Mouse (Mus musculus): Measurements from ENCODE around the gene Rps18.

The Rps18 gene

GRCm38 (mm10) chr17:33910346-33911051 lies 45.3 kb downstream of the Rps18 start:
- in situ Hi-C loops (cut with MboI, MseI): loop anchor here in 1 of 2 experiments (10.0 to 25.0 kb wide), 2 partner anchors 284 to 927 kb away; partner anchors contain the start of genes Dxo, Psmb8 and Stk19

- in situ Hi-C loops (cut with MboI, MseI): loop anchor here in 1 of 2 experiments (10.0 to 25.0 kb wide), 2 partner anchors 285 to 927 kb away; partner anchors contain the start of genes Dxo, Psmb8 and Stk19
These were observed 45.9 kb downstream of the Rps18 start for GRCm38 (mm10) chr17:33909869-33910250.

GRCm38 (mm10) chr17:33909077-33909868 lies 46.5 kb downstream of the Rps18 start, which contains the start of gene Daxx:
TSS of gene Daxx (plus strand) at chr17:33909414.
- in situ Hi-C loops (cut with MboI, MseI): loop anchor here in 1 of 2 experiments (25.0 kb wide), 1 partner anchor 928 kb away; the partner anchor contains the start of genes Dxo and Stk19

- in situ Hi-C loops (cut with MboI, MseI): loop anchor here in 1 of 2 experiments (25.0 kb wide), 1 partner anchor 929 kb away; the partner anchor contains the start of genes Dxo and Stk19
These were observed 47.3 kb downstream of the Rps18 start for GRCm38 (mm10) chr17:33908331-33909076.

GRCm38 (mm10) chr17:33904835-33905234 lies 51.0 kb downstream of the Rps18 start, which contains the start of gene Platr17:
TSS of gene Platr17 (plus strand) at chr17:33905135.
- in situ Hi-C loops (cut with MboI, MseI): loop anchor here in 1 of 2 experiments (25.0 kb wide), 1 partner anchor 932 kb away; the partner anchor contains the start of genes Dxo and Stk19

- in situ Hi-C loops (cut with MboI, MseI): loop anchor here in 1 of 2 experiments (25.0 kb wide), 1 partner anchor 933 kb away; the partner anchor contains the start of genes Dxo and Stk19
These were observed 51.7 kb downstream of the Rps18 start for GRCm38 (mm10) chr17:33903911-33904651.

- in situ Hi-C loops (cut with MboI, MseI): loop anchor here in 1 of 2 experiments (25.0 kb wide), 1 partner anchor 935 kb away; the partner anchor contains the start of genes Dxo and Stk19
These were observed 53.3 kb downstream of the Rps18 start for GRCm38 (mm10) chr17:33902491-33902890.

GRCm38 (mm10) chr17:33902079-33902478 lies 53.7 kb downstream of the Rps18 start:
- in situ Hi-C loops (cut with MboI, MseI): loop anchor here in 1 of 2 experiments (25.0 kb wide), 1 partner anchor 935 kb away; the partner anchor contains the start of genes Dxo and Stk19

Measured in T-helper 17 cell (primary cell).